Mouse (Mus musculus): Measurements from ENCODE around the gene Fbxo2. TPM values are rescaled to one million over a fixed set of nuclear protein-coding genes. Genes with fewer than 3 reads are reported as not detected.

The Fbxo2 gene
- total RNA-seq (2023) = not detected

DNA sequence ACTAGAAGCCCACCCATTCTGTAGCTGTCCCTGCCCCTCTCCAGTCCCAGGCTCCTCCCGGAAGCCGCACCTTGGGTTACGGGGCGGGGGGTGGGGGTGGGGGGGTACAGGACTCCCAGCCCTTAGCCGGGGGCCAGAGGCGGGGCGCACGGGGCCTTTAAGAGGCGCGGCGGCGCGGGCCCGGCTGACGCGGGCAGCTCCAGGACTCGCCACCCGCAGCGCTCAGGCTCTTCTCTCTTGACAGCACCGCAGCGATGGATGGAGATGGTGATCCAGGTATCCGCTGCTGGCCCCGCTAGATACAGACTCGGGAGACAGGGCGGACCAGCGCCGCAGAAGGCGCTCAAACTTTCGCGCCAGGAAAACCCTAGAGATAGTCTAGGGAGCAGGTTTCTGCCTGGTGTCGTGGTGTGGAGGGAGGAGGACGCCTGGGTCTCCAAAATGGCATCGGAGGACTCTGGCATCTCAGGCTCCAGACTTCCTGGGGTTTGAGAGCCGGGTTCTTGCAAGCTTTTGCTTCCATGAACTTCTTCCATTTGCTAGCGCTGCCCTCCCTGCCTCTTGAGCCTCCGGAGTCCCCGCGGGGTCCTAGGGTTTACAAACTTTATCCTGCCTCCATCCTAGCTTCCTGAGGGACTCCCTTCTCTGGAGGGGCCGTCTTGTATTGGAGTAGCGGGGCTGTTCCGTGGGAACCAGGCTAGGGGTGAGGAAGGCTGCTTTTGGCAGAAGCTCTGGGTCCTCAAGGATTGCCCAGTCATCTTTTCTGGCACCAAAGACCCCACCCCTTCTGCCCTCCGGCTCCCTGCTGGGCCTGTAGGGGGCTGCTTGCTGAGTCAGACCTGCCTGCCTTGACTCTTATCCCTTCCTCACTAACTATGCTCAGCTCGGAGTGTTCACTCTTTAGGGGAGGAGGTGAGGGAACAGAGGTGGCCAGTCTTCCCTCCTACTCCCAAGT, at the start of gene Fbxo2, which contains the start of gene Fbxo44:
TSS of gene Fbxo2 (plus strand) at position 186 of the 955 bp plus-strand sequence.
TSS of gene Fbxo44 (minus strand) at position 47 of the 955 bp plus-strand sequence.

DNA sequence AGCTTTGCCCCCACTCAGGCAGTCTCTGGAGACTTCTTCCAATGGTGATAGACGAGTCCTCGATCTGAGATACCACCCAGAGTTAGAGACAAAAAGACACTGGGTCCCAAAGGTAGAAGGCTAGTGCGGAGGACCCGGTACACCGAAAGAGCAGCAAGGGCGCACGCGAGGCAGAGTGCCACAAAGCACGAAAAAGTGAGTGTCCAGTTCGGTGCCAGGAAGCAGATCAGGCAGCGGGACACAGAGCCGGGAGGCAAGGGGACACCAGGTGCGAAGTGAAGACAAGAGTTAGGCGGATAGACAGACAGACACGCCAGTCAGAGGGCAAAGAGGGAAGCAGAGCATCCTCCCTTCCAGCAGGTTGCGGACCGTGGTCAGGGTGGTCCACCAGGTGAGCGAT, 30.3 kb upstream of the Fbxo2 start, which contains the start of gene Mad2l2:
TSS of gene Mad2l2 (plus strand) at position 252 of the 400 bp plus-strand sequence.

DNA sequence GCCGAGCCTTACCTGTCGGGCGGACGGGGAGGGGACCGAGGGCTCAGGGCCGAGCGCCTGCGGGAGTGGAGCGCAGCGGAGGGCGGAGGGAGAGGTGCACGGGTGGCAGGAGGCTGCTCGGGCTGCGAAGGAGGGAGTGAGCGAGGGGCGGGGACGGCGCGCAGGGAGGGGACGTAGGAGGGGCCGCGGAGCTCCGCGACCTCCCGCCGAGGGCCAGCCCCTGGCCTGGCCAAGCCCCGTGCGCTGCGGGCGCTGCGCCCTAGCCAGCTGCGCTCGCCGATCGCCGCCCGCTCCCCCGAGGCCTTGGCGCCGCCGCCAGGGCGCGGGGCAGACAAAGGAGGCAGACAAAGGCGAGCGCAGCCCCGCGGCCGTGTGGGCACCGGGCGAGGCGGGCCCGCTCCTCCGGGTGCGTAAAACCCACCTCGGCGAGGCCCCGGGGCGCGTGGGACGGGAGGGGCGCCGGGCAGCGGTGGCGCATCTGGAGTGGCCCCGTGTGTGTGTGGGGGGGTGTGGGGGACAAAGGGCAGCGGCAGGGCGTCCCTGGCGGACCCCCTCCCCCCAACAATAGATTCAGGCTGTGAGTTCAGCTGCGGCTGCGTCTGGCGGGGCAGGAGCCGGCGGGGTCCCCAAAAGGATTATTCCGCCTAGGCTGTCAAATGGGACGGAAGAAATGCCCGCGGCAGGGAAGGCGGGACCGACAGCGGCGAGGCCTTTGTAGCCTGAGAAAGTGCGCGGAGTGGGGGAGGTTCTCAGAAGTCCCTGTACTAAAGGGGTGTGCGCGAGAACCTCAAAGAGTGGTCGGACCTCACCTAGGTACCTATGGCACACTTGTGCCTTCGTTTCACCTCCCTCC, 29.6 kb upstream of the Fbxo2 start, which contains the start of gene Draxin:
TSS of gene Draxin (minus strand) at position 138 of the 853 bp plus-strand sequence.

DNA sequence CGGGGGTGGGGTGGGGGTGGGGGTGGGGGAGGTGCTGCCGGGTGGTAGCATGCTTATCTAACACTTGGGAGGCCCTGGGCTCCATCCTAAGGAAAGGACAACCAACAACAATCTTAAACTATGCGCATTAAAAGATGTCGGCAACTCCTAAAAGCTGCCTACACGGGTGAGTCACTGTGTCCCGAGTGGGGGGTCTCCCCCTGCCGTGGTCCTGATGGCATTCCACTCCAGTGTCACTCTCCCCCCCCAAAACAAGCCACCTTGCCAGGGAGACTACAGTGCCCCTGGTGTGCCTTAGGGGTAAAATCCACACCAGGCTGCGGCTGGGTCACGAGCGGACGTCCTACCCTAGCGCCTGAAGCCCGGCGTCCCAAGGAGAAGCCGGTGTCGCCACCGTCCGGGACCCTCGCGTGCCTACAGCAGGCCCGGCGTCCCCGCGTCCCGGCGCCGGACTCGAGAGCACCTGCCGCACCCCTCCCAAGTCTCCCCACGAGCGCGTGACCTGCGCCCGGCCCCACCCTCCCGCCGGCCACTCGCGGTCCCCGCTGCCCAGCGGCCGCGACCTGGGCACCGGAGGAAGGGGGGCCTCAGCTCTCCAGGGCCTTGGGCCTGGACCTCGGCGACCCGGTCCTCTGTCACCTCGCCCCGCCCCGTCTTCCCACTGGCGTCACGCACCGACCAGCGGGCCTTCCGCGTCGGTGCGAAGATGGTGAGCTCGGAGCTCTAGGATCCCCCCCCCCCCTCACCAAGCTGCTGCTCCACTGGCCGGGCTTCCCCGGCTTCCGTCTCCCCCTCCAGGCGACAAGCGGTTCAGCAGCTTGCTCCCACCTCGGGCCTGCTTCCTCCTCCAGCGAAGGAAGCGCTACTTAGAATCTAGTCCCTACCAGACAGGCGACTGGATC, 8.9 kb upstream of the Fbxo2 start, which contains the start of gene Fbxo6:
TSS of gene Fbxo6 (minus strand) at position 874 of the 902 bp plus-strand sequence.

Other genes with a start within 250 kb of the Fbxo2 start
- 10 to 100 TPM; 17.5 to 18.9 TPM for gene Plod1, start 223.9 kb upstream of the Fbxo2 start, total RNA-seq (2023)
- gene 2510039O18Rik, start 219.7 kb upstream of the Fbxo2 start, total RNA-seq (2023) = 10 to 100 TPM; 56.6 to 59.3 TPM
- not detected for gene Nppb, start 174.8 kb upstream of the Fbxo2 start, total RNA-seq (2023)
- gene Nppa, start 159.9 kb upstream of the Fbxo2 start, total RNA-seq (2023) = not detected
- gene Clcn6, start 121.8 kb upstream of the Fbxo2 start, total RNA-seq (2023) = 10 to 100 TPM in 1 of 2 experiments, 1 to 10 TPM in 1; 9.8 to 10.6 TPM
- gene Mthfr, start 121.5 kb upstream of the Fbxo2 start, total RNA-seq (2023) = 10 to 100 TPM in 1 of 2 experiments, 1 to 10 TPM in 1; 10.0 to 14.6 TPM
- 10 to 100 TPM; 66.1 to 70.7 TPM for gene Agtrap, start 72.6 kb upstream of the Fbxo2 start, total RNA-seq (2023)
- 10 to 100 TPM; 10.3 to 11.0 TPM for gene Mad2l2, start 30.2 kb upstream of the Fbxo2 start, total RNA-seq (2023)
- under 1 TPM in 1 of 2 experiments, not detected in 1; 0.18 TPM for gene Draxin, start 29.9 kb upstream of the Fbxo2 start, total RNA-seq (2023)
- 10 to 100 TPM; 13.6 to 18.7 TPM for gene Fbxo6, start 8.5 kb upstream of the Fbxo2 start, total RNA-seq (2023)
- gene Fbxo44, start 139 bp upstream of the Fbxo2 start, total RNA-seq (2023) = under 1 TPM; 0.33 to 0.73 TPM
- not detected for gene Disp3, start 127.3 kb downstream of the Fbxo2 start, total RNA-seq (2023)

Data from neutrophil, adult 83 days (primary cell).